Mouse (Mus musculus): ENCODE measurements around the gene Dennd4c.

Dennd4c gene

DNA sequence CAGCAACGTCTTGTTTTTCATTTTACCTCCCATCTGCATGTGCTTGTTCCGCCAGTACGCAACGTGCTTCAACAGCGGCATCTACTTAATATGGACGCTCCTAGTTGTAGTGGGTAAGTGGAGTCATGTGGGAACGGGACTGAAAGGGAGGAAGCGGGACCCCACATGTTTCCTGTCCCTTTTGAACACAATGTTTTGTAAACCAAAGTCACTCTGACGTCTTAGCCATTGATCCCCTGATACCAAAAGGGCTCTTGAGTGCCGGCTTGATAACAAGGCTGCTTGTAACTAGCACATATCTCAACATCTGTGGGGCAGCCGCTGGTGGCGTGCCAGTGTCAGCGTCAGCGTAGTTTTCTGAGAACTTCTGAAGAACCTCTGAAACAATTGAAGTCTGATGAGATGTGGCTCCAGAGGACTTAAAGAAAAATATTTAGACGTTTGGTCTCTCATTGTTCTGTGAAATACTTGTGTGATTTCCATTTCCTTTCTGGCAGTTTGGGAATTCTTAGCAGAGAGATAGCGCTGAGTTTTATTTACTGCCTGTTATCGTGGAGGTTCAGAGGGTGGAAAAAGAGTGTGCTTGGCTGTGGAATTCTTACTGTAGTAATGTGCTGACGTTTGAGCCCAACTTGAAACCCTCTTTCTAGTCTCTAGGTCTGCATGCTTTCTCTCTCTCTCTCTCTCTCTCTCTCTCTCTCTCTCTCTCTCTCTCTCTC, 138.0 kb downstream of the Dennd4c start:
- DNase-seq = peak; percentile 68

DNA sequence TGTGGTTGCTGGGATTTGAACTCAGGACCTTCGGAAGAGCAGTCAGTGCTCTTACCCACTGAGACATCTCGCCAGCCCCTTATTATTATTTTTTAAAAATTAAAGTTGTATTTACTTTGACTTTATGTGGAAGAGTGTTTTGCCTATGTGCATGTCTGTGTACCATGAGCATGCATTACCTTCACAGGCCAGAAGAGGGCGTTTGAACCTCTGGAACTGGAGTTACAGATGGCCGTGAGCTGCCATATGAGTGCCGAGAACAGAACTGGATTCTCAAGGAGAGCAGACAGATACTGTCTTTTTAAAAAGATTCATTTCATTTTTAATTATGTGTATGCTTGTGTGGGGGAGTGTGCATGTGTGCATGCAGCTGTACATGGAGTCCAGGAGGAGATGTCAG, 139.5 kb downstream of the Dennd4c start:
- DNase-seq = no peak

GRCm38 (mm10) chr4:86897411-86897810, 149.1 kb downstream of the Dennd4c start:
- peak; percentile 46 for DNase-seq

DNA sequence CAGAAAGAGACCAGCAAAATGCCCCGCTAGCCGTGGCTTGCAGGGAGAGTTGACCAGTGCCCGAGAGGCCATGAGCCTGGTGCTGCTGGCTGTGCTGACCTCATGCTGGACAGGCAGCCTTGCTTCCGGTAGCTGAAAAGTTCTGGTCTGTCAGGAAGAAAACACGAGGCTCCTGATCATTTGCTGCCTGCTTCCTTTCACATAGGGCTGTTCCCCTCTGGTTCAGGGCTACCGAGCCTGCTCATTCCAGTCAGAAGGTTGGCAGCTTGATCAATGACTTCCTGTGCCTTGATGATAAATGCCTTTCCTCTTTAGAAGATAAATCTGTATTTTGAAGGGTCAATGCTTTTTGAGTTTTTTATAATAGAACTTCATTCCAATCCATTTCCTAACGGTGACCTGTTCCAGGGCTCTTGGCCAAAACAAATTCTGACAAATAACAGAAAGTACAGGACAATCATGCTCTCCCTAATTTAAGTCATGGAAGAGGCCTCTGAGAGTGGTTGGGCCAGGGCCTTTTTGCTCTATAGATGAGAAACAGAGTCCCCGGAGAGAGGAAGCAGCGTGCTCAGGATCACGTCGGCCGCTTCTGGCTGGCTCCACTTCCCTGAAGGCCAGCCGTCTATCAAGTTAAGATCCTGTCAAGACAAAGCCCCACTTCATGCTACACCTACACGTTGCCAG, 150.6 kb downstream of the Dennd4c start:
- peak; percentile 82 for DNase-seq
